Mouse (Mus musculus): ENCODE measurements at regions not wholly inside any gene's neighbourhood (a gene's known extent, or its start where the extent isn't known, plus 50 kb on each side); places are given as distances from the start of the nearest gene placed in this dataset.

DNA sequence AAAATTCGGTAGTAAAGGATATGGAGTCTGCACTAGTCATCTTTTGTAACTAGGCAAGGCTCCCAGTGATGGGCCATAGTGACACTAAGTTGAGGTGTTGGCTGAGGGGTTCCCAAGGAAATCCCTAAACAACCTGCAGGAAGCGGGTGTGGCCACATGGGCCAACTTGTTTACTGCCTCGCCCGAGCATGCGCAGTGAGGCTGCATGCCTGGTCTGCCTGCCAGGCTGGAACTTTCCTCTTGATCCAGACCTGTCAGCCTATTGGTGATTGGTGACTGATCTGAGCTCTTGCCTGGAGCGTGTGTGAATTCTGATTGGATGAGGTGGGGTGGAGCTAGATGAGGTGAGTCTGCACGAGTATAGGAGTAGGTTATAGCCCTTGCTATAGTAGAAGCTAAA is 103.1 kb upstream of the Zwint start:
- no peak for DNase-seq (ENCODE audit: low spot score)

DNA sequence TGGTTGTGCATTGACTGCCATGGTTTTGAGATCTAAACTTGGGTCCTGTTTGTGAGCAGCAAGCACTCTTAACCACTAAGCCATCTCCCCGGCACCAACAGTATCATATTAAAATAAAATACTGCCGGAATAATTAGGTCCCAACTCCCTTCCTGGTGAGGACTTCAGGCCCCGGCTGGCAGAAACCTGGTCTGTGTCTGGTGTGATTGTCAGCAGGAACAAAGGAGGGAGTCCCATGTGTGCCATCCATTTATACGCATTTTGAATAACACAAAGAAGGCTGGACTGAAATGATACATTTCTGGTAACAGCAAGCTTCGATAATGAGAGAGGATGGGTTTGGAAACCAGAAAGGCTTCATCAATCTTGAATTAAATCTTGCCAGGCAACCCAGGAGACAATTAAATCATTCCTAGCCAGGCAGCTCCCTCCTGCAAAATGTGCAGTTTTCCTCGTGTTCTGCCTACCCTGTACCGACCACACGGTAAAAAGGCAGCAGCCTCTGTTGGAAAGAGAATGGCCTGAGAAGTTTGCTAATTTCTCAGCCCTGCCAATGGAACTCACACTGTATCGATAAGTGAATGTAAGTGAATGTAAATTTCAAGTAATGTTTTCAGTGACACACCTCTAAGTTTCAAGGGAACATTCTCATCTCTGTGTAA is 80.5 kb upstream of the Zwint start:
- no peak for DNase-seq (ENCODE audit: low spot score)

DNA sequence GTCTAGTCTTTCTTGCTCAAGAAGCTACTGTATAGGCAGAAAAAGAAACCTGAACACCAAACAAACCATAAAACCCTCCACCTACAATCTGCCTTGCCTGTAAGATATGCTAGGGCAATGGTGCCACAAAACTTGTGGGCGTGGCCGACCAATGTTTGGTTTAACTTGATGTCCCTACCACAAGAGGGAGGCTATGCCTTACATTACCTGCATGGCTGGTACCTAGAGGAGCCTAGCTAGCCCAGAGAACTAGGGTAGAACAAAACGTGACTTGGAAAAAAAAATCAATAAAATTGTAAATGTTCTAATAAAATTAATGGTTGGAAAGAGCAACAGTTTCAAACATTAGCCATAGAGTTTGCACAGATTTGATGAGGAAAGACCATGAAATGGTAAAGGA is 76.9 kb upstream of the Zwint start:
- DNase-seq (ENCODE audit: low spot score), result no peak

DNA sequence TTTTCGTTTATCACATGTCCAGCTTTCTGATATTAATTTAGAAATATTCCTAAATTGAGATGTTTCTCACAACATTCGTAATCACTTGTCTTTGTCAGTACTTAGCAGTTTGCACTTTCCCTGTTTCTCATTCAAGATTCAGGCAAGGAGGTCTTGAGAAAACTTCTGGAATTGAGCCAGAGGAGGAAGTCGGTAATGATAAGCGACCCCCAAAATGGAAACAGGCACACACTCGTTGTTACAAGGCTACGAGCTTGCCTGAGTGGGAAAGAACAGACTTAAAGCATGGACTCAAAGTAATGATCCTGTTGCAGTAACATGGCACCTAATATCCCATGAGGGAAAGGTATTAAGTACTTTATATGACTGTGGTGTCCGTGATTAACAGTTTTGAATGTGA is 76.1 kb upstream of the Zwint start:
- no peak for DNase-seq (ENCODE audit: low spot score)

DNA sequence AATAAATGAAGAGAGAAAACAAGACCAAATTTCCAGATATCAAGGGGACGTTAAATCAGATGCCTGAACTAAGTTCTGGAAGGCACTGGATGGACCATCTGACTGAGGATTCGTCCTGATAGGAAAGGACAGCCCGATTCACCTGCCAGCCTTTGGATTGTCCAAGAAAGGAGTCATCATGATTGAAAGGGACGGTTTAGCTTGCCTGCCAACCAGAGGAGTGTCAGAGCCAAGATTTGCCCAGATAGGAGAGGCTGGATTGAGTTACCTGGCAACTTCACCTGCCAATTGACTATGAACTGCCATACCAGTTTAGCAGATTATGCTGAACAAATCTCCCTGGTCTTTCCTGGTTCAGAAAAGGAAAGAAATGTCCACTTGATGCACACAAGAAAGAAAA is 73.3 kb upstream of the Zwint start:
- DNase-seq (ENCODE audit: low spot score), result no peak

DNA sequence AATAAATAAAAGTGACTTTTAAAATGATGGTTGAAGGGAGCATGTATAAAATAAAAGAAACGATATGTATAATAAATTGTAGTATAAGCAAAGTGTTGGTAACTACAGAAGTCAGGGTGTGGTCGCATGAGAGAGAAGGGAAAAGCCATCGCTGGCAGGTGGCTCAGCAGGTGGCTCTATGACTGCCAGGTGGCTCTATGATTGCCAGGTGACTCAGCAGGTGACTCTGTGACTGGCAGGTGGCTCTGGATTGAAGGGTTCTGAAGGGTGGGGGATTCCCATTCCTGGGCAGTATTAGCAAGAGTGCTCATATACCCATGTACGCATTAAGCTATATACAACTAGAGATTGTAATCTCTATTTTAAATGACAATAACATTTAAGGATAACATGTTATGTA is 66.1 kb upstream of the Zwint start:
- no peak for DNase-seq (ENCODE audit: low spot score)

DNA sequence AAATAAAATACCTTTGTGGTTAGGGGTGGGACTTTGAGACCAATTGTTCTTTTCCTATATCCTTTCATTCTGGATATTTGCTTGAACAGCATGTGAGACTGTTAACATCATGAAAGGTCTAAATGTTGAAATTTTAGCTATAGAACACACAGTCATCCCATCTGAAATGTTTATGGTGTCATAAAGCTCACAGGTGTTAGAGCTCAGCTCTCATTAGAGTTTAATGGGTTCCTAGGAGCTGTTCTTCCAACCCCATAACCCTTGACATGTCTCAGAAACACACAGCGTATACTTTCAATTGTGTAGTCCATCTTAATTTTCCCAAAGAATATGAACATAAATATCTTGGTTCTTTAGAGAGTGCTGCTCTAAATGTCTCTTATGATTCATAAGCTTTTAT is 61.6 kb upstream of the Zwint start:
- DNase-seq (ENCODE audit: low spot score), result no peak

Data from embryo, embryonic 10.5 days (tissue).